Mouse (Mus musculus): ENCODE results near the gene Olfr718-ps1. TPM values are rescaled to one million over a fixed set of nuclear protein-coding genes. Genes with fewer than 3 reads are reported as not detected.

Olfr718-ps1 gene
- polyA plus RNA-seq, 1 experiment = not detected

DNA sequence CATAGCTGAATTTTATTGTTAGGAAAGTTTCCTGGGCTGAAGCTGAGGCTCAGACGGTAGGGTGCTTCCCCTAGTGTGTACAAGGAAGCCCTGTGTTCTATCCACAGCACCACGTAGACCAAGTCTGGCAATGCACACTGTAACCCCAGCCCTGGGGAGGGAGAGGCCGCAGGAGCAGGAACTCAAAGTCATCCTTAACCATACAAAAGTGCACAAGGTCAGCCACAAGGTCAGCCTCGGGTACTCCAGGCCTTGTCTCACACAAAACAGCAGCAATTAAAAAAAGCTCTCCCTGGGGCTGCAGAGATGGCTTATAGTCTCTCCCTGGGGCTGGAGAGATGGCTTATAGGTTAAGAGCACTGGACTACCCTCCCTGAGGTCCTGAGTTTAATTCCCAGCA is 20.5 kb downstream of the Olfr718-ps1 start:
- Histone ChIP-seq H3K79me2 (ENCODE audit: control insufficient read depth, insufficient read depth) (no peaks in the 10 kb centered on the region), H3K4me3 (ENCODE audit: insufficient read depth, poor library complexity, severe bottlenecking) (no peak overlapping the region), H3K36me3 (ENCODE audit: control insufficient read depth, insufficient read depth) (no peaks in the 10 kb centered on the region), H3ac (ENCODE audit: control insufficient read depth, insufficient read length, low read depth) (no peak overlapping the region), H3K79me3 (ENCODE audit: low read depth) (no peaks in the 10 kb centered on the region), H3K27me3 (ENCODE audit: control insufficient read depth, insufficient read depth, insufficient read length) (peaks cover 8% of the 10 kb centered on the region)
- TF ChIP-seq CEBPB (IDR thresholded peaks at IDR 0.05; ENCODE audit: low read depth) (no peak), MYOD1 (IDR thresholded peaks at IDR 0.05; ENCODE audit: control insufficient read depth, insufficient read length, low read depth) (no peak), CTCF (IDR thresholded peaks at IDR 0.05; ENCODE audit: control insufficient read depth, insufficient read depth, insufficient read length) (no peak), MAX (IDR thresholded peaks at IDR 0.05) (no peak), MYOG (IDR thresholded peaks at IDR 0.05; ENCODE audit: control insufficient read depth, extremely low read depth, insufficient read length) (no peak), USF1 (IDR thresholded peaks at IDR 0.05; ENCODE audit: low read depth) (no peak), FOSL1 (IDR thresholded peaks at IDR 0.05; ENCODE audit: insufficient read depth, low read length, poor library complexity, severe bottlenecking) (no peak)

GRCm38 (mm10) chr5:143126089-143126488 is 21.3 kb downstream of the Olfr718-ps1 start:
- TF ChIP-seq CEBPB (IDR thresholded peaks at IDR 0.05; ENCODE audit: low read depth) (no peak), CTCF (IDR thresholded peaks at IDR 0.05; ENCODE audit: control insufficient read depth, insufficient read depth, insufficient read length) (no peak), MAX (IDR thresholded peaks at IDR 0.05) (no peak), USF1 (IDR thresholded peaks at IDR 0.05; ENCODE audit: low read depth) (no peak), MYOD1 (IDR thresholded peaks at IDR 0.05; ENCODE audit: control insufficient read depth, insufficient read length, low read depth) (no peak), MYOG (IDR thresholded peaks at IDR 0.05; ENCODE audit: control insufficient read depth, extremely low read depth, insufficient read length) (no peak), FOSL1 (IDR thresholded peaks at IDR 0.05; ENCODE audit: insufficient read depth, low read length, poor library complexity, severe bottlenecking) (no peak)
- Histone ChIP-seq H3K4me3 (ENCODE audit: insufficient read depth, poor library complexity, severe bottlenecking) (no peak overlapping the region), H3K79me2 (ENCODE audit: control insufficient read depth, insufficient read depth) (no peaks in the 10 kb centered on the region), H3K36me3 (ENCODE audit: control insufficient read depth, insufficient read depth) (no peaks in the 10 kb centered on the region), H3ac (ENCODE audit: control insufficient read depth, insufficient read length, low read depth) (no peak overlapping the region), H3K27me3 (ENCODE audit: control insufficient read depth, insufficient read depth, insufficient read length) (peaks cover 8% of the 10 kb centered on the region), H3K79me3 (ENCODE audit: low read depth) (no peaks in the 10 kb centered on the region)

GRCm38 (mm10) chr5:143125601-143126000 is 21.8 kb downstream of the Olfr718-ps1 start:
- H3K79me3 ChIP-seq (ENCODE audit: low read depth) = no peaks in the 10 kb centered on the region
- TF ChIP-seq CTCF (IDR thresholded peaks at IDR 0.05; ENCODE audit: control insufficient read depth, insufficient read depth, insufficient read length) (no peak), MAX (IDR thresholded peaks at IDR 0.05) (no peak), MYOG (IDR thresholded peaks at IDR 0.05; ENCODE audit: control insufficient read depth, extremely low read depth, insufficient read length) (no peak), USF1 (IDR thresholded peaks at IDR 0.05; ENCODE audit: low read depth) (no peak), FOSL1 (IDR thresholded peaks at IDR 0.05; ENCODE audit: insufficient read depth, low read length, poor library complexity, severe bottlenecking) (no peak), CEBPB (IDR thresholded peaks at IDR 0.05; ENCODE audit: low read depth) (no peak), MYOD1 (IDR thresholded peaks at IDR 0.05; ENCODE audit: control insufficient read depth, insufficient read length, low read depth) (no peak)

DNA sequence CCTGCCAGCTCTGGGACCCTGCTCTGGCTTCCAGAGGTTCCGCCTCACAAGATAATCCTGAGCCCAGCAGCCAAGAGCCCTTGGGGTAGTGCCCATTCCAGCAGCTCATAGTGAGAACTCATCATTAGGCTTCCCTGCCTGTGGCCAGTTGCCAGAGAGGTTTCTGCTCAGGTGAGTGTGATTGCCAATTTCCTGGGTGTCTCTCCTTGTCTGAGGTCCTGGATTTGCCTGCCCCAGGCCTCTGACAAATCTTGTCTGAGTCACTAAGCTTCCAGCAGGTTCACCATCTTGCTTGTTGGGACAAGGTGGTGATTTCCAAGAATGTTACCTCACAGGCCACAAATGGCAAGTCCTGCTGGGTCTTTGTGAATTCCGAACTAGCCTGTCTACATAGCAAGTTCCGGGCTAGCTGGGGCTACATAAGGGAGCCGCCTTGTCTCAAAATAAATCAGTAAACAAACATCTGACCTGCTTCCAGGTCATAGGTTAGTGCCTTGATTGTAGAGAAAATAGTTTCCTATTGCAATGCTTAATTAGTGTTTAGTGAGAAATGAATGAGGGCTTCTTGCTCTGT is 22.5 kb downstream of the Olfr718-ps1 start:
- Histone ChIP-seq H3K4me3 (ENCODE audit: insufficient read depth, poor library complexity, severe bottlenecking) (no peak overlapping the region), H3K27me3 (ENCODE audit: control insufficient read depth, insufficient read depth, insufficient read length) (peaks cover 8% of the 10 kb centered on the region)
- TF ChIP-seq FOSL1 (IDR thresholded peaks at IDR 0.05; ENCODE audit: insufficient read depth, low read length, poor library complexity, severe bottlenecking) (no peak), CTCF (IDR thresholded peaks at IDR 0.05; ENCODE audit: control insufficient read depth, insufficient read depth, insufficient read length) (no peak), CEBPB (IDR thresholded peaks at IDR 0.05; ENCODE audit: low read depth) (no peak), MYOD1 (IDR thresholded peaks at IDR 0.05; ENCODE audit: control insufficient read depth, insufficient read length, low read depth) (no peak), USF1 (IDR thresholded peaks at IDR 0.05; ENCODE audit: low read depth) (no peak), MYOG (IDR thresholded peaks at IDR 0.05; ENCODE audit: control insufficient read depth, extremely low read depth, insufficient read length) (no peak), MAX (IDR thresholded peaks at IDR 0.05) (no peak)

More at GRCm38 (mm10) chr5:143125601-143126000, 21.8 kb downstream of the Olfr718-ps1 start:
- Histone ChIP-seq H3K4me3 (ENCODE audit: insufficient read depth, poor library complexity, severe bottlenecking) (no peak overlapping the region), H3K27me3 (ENCODE audit: control insufficient read depth, insufficient read depth, insufficient read length) (peaks cover 8% of the 10 kb centered on the region), H3K79me2 (ENCODE audit: control insufficient read depth, insufficient read depth) (no peaks in the 10 kb centered on the region), H3ac (ENCODE audit: control insufficient read depth, insufficient read length, low read depth) (no peak overlapping the region), H3K36me3 (ENCODE audit: control insufficient read depth, insufficient read depth) (no peaks in the 10 kb centered on the region)

GRCm38 (mm10) chr5:143122673-143123072 is 24.7 kb downstream of the Olfr718-ps1 start:
- no peaks in the 10 kb centered on the region for H3K79me3 ChIP-seq (ENCODE audit: low read depth)
- H3K27me3 ChIP-seq (ENCODE audit: control insufficient read depth, insufficient read depth, insufficient read length) = peaks cover 8% of the 10 kb centered on the region
- no peak overlapping the region for H3K4me3 ChIP-seq (ENCODE audit: insufficient read depth, poor library complexity, severe bottlenecking)
- no peaks in the 10 kb centered on the region for H3K36me3 ChIP-seq (ENCODE audit: control insufficient read depth, insufficient read depth)
- H3ac ChIP-seq (ENCODE audit: control insufficient read depth, insufficient read length, low read depth) = no peak overlapping the region
- no peaks in the 10 kb centered on the region for H3K79me2 ChIP-seq (ENCODE audit: control insufficient read depth, insufficient read depth)
- TF ChIP-seq MYOG (IDR thresholded peaks at IDR 0.05; ENCODE audit: control insufficient read depth, extremely low read depth, insufficient read length) (no peak), MAX (IDR thresholded peaks at IDR 0.05) (no peak), MYOD1 (IDR thresholded peaks at IDR 0.05; ENCODE audit: control insufficient read depth, insufficient read length, low read depth) (no peak), FOSL1 (IDR thresholded peaks at IDR 0.05; ENCODE audit: insufficient read depth, low read length, poor library complexity, severe bottlenecking) (no peak), CEBPB (IDR thresholded peaks at IDR 0.05; ENCODE audit: low read depth) (no peak), CTCF (IDR thresholded peaks at IDR 0.05; ENCODE audit: control insufficient read depth, insufficient read depth, insufficient read length) (no peak), USF1 (IDR thresholded peaks at IDR 0.05; ENCODE audit: low read depth) (no peak)

More for the DNA sequence above, 22.5 kb downstream of the Olfr718-ps1 start:
- no peaks in the 10 kb centered on the region for H3K36me3 ChIP-seq (ENCODE audit: control insufficient read depth, insufficient read depth)
- no peaks in the 10 kb centered on the region for H3K79me3 ChIP-seq (ENCODE audit: low read depth)
- H3K79me2 ChIP-seq (ENCODE audit: control insufficient read depth, insufficient read depth) = no peaks in the 10 kb centered on the region
- H3ac ChIP-seq (ENCODE audit: control insufficient read depth, insufficient read length, low read depth) = no peak overlapping the region

Data from C2C12 (cell line).